Mouse (Mus musculus): ENCODE measurements at regions not wholly inside any gene's neighbourhood (a gene's known extent, or its start where the extent isn't known, plus 50 kb on each side); places are given as distances from the start of the nearest gene placed in this dataset.

- TF ChIP-seq POLR2AphosphoS5 (IDR thresholded peaks at IDR 0.05; ENCODE audit: insufficient replicate concordance, low read depth, low read length) (no peak), CTCF (IDR thresholded peaks at IDR 0.05; ENCODE audit: low read depth, low read length) (no peak), GATA1 (IDR thresholded peaks at IDR 0.05; ENCODE audit: borderline replicate concordance, low read length) (no peak)
Observed at GRCm38 (mm10) chr16:85704254-85705020, 98.5 kb downstream of the Adamts1 start.
